Mouse (Mus musculus) thymus, adult 2 months (tissue): ENCODE data around the gene Cd2.

ENCODE experiments used
- CTCF ChIP-seq: fragments of 200-500 bp; IDR thresholded peaks from 2 replicates; pipeline ENCODE4 v1.5.1; 2012; ENCODE audit warnings: mild to moderate bottlenecking, control low read depth, low read length, moderate library complexity, borderline replicate concordance; ENCODE audit not compliant: control insufficient read depth, poor library complexity, insufficient read depth; ENCODE audit errors: extremely low read depth
- POLR2A ChIP-seq: fragments of 200-500 bp; IDR thresholded peaks from 2 replicates; pipeline ENCODE4 v1.6.1; 2012; ENCODE audit warnings: mild to moderate bottlenecking, low read length, control low read depth, moderate library complexity; ENCODE audit not compliant: control insufficient read depth, poor library complexity, insufficient read depth; ENCODE audit errors: extremely low read depth

DNA sequence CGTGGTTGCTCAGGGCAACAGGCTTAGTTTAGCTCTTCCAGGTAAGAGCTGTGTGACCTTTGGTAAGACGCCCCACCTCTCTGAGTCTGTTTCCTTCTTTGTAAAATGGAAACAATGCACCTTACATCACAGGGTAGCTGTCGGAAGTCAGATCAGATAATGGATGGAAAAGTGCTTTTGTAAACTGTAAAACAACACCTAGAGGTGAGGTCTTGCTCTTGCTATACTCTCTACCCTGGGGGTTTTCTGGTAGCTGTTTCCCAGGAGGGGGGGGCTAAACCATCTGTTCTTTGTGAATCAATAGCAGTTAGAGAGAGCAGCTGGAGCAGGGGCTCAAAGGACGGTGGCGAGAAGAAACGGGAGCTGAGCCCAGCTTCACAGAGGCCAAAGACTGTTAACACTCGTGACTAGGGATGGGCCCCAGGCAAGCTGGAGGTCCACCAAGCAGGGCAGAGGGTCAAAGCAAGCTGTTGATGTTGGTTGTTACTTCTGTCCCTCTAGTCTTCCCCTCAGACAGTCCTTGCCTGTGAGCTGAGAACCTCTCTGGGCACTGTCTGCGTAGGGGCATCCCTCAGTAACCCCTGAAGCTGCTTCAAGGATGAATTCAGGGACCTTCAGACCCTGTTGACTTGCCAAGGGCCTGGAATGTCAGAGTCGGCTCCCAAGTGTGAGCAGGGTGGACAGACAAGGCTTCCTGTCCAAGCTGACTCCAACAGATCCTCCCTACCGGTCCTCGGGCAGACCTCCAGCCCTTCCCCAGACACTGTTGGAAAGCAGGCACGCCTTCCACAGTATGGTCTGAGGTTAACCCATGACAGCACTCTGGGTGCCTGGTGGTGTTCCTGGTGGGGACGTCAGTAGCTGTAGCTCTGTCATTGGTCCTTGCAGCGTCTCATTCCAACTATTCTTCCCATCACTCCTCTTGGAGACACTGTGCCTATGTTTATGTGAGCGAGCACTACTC is 7.1 kb downstream of the Cd2 start:
- no peak for TF ChIP-seq POLR2A
- TF ChIP-seq CTCF: peak; percentile 24; the same call in 1 of the 2 replicates
